Mouse (Mus musculus): Measurements from ENCODE around the gene Fus.

DNA sequence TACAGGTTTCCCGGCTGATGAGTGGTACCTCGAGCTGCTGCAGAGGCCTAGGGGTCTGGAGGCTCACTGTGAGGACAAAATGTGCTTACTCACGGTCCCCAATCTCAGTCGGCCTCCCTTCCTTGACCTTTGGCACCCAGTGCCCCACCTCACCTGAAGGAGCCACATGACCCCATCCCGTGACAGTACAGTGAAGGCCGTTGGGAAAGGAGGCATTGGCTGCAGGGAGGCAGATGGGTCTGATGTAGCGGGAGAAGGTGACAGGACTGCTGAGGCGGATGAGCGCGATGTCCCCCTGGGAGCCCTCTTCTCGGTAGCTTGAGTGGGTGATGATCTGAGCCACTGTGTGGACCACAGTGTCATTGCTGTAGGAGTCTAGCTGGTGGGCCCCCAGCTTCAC is 40.4 kb upstream of the Fus start:
- TF ChIP-seq GATA1 (IDR thresholded peaks at IDR 0.05; ENCODE audit: borderline replicate concordance, low read length) (no peak), FLI1 (IDR thresholded peaks at IDR 0.05; ENCODE audit: low read length) (no peak)
